In the genomic region with DNA sequence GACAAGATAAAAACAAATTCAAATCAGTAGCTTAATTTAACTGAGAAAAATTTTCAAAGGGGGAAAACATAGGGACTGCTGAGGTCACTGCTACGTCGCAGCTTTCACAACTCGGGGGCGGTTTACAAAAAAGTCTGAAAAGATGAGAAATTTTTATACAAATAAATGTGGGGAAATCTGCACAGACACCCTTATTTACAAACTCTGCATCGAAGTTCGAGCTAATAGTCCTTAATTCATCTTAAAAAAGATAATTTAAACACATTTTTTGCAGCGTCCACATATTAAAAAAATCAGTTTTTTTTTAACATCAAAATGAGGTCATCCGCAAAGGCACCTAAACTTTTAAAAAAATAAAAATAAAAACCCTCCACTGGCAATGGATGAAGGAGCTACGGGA, we compare ENCODE assay signal across 12 mouse cellular contexts. TPM values are rescaled to one million over a fixed set of nuclear protein-coding genes. Genes with fewer than 3 reads are reported as not detected.
A peak's percentile ranks its signal among the peaks of the same experiment; 100 is the strongest.
DNase-seq lines count a peak whose midpoint lies in the region; ATAC-seq and TF ChIP-seq lines count a peak whose summit lies in the region.
"Had no signal": no experiment of that assay in that cellular context is flagged by ENCODE, and none has a peak within 500 bp of the region (broad histone marks: within the 10 kb centered on the region; RNA-seq: fewer than 3 reads in every experiment).

No protein-coding gene starts in this region.

- H3K9ac ChIP-seq in midbrain, postnatal 0 days (replicated peaks; ENCODE audit: low read length, poor library complexity, severe bottlenecking) = no peak overlapping the region
- H3K9ac ChIP-seq in stomach, postnatal 0 days (ENCODE audit: low read length) = no peak overlapping the region

- no peak for DNase-seq in midbrain, embryonic 10.5 days (ENCODE audit: low spot score)
- DNase-seq in midbrain, postnatal 0 days (ENCODE audit: low spot score) = no peak
- DNase-seq in limb, embryonic 10.5 days (ENCODE audit: low spot score) = no peak
- no peak for DNase-seq in stomach, postnatal 0 days (ENCODE audit: low spot score)
- no peak for DNase-seq in urinary bladder, adult 18-20 months (ENCODE audit: low spot score in 2 of 2)
- DNase-seq in gastrocnemius, postnatal 36 days = no peak
- DNase-seq: kidney, adult 11 months had no signal

- no peak overlapping the region for H3K27ac ChIP-seq in midbrain, embryonic 10.5 days (replicated peaks)
- H3K27ac ChIP-seq in midbrain, postnatal 0 days (ENCODE audit: low read depth, low read length) = no peak overlapping the region
- 0 out of 2 replicates have a peak overlapping the region, but pooled peaks have one; percentile 15 for H3K27ac ChIP-seq in embryonic fibroblast, embryonic 13.5 days (ENCODE audit: insufficient read depth, low read length)
- H3K27ac ChIP-seq in limb, embryonic 10.5 days = 0 out of 2 replicates have a peak overlapping the region, but pooled peaks have one; percentile 26
- H3K27ac ChIP-seq in stomach, postnatal 0 days (replicated peaks) = no peak overlapping the region

- no peak for TF ChIP-seq POLR2A in embryonic fibroblast, embryonic 13.5 days (IDR thresholded peaks at IDR 0.05; ENCODE audit: low read depth, low read length)

- peaks cover 67% of the 10 kb centered on the region for H3K4me1 ChIP-seq in midbrain, embryonic 10.5 days
- peaks cover 7% of the 10 kb centered on the region; the same call in 1 of the 2 replicates for H3K4me1 ChIP-seq in midbrain, postnatal 0 days (ENCODE audit: insufficient read depth, low read length)
- no peaks in the 10 kb centered on the region; the same call in 1 of the 2 replicates for H3K4me1 ChIP-seq in embryonic fibroblast, embryonic 13.5 days (ENCODE audit: control insufficient read depth, insufficient read depth, low read length)
- peaks cover 83% of the 10 kb centered on the region for H3K4me1 ChIP-seq in limb, embryonic 10.5 days
- H3K4me1 ChIP-seq in stomach, postnatal 0 days (replicated peaks; ENCODE audit: control insufficient read depth, insufficient read depth) = 0 out of 2 replicates have a peak, but pooled peaks cover 3% of the 10 kb centered on the region

- no peak overlapping the region for H3K4me2 ChIP-seq in midbrain, postnatal 0 days (ENCODE audit: low read depth, low read length, poor library complexity, severe bottlenecking)
- no peak overlapping the region for H3K4me2 ChIP-seq in stomach, postnatal 0 days (replicated peaks; ENCODE audit: low read depth)

- WGBS in midbrain, embryonic 10.5 days = 1% methylated on average over 9 of the region's 9 CpGs
- 3% methylated on average over 9 of the region's 9 CpGs for WGBS in midbrain, postnatal 0 days
- whole genome bisulfite sequencing in limb, embryonic 10.5 days = under 1% methylated on average over 9 of the region's 9 CpGs
- 7% methylated on average over 9 of the region's 9 CpGs for WGBS in stomach, postnatal 0 days

- no peak for TF ChIP-seq CTCF in midbrain, postnatal 0 days (IDR thresholded peaks at IDR 0.05)
- TF ChIP-seq CTCF in embryonic fibroblast, embryonic 13.5 days (IDR thresholded peaks at IDR 0.05; ENCODE audit: borderline replicate concordance, insufficient read depth, low read length) = no peak
- no peak for TF ChIP-seq CTCF in stomach, postnatal 0 days (IDR thresholded peaks at IDR 0.05; ENCODE audit: low read depth)

- H3K4me3 ChIP-seq in midbrain, embryonic 10.5 days = peak overlapping the region; percentile 72
- no peak overlapping the region for H3K4me3 ChIP-seq in midbrain, postnatal 0 days (ENCODE audit: low read depth, low read length)
- peak overlapping the region; percentile 58; the same call in 1 of the 2 replicates for H3K4me3 ChIP-seq in embryonic fibroblast, embryonic 13.5 days (ENCODE audit: insufficient read depth, low read length)
- H3K4me3 ChIP-seq in limb, embryonic 10.5 days = peak overlapping the region; percentile 40
- H3K4me3 ChIP-seq in stomach, postnatal 0 days (ENCODE audit: low read depth, low read length) = peak overlapping the region; percentile 13; the same call in 1 of the 2 replicates

- intact Hi-C loops in gastrocnemius, postnatal 36 days (cut with DNase I) = loop anchor here (10.0 kb wide), 1 partner anchor 1731 kb away; a partner anchor contains a TSS

- H3K36me3 ChIP-seq in midbrain, embryonic 10.5 days = no peaks in the 10 kb centered on the region
- H3K36me3 ChIP-seq in midbrain, postnatal 0 days (ENCODE audit: insufficient read depth, low read length) = no peaks in the 10 kb centered on the region
- H3K36me3 ChIP-seq in limb, embryonic 10.5 days = no peaks in the 10 kb centered on the region
- no peaks in the 10 kb centered on the region for H3K36me3 ChIP-seq in stomach, postnatal 0 days (ENCODE audit: control insufficient read depth, insufficient read depth, low read length)

- no peak for ATAC-seq in midbrain, postnatal 0 days (ENCODE audit: low FRiP score)
- no peak for ATAC-seq in stomach, postnatal 0 days (ENCODE audit: low FRiP score, low TSS enrichment)
- ATAC-seq in frontal cortex, adult (ENCODE audit: low TSS enrichment) = no peak

- peaks cover 100% of the 10 kb centered on the region for H3K27me3 ChIP-seq in midbrain, embryonic 10.5 days (ENCODE audit: low read depth, poor library complexity, severe bottlenecking)
- H3K27me3 ChIP-seq in midbrain, postnatal 0 days (ENCODE audit: insufficient read depth, low read length) = peaks cover 68% of the 10 kb centered on the region
- H3K27me3 ChIP-seq in limb, embryonic 10.5 days (ENCODE audit: low read depth, poor library complexity, severe bottlenecking) = peaks cover 94% of the 10 kb centered on the region
- peaks cover 17% of the 10 kb centered on the region for H3K27me3 ChIP-seq in stomach, postnatal 0 days (ENCODE audit: control insufficient read depth, insufficient read depth, low read length)

- TF ChIP-seq EP300 in stomach, postnatal 0 days (optimal IDR thresholded peaks at IDR 0.05) = no peak

- no peaks in the 10 kb centered on the region for H3K9me3 ChIP-seq in midbrain, embryonic 10.5 days (replicated peaks)
- H3K9me3 ChIP-seq in midbrain, postnatal 0 days (ENCODE audit: low read length) = no peaks in the 10 kb centered on the region
- H3K9me3 ChIP-seq in limb, embryonic 10.5 days (replicated peaks) = no peaks in the 10 kb centered on the region
- H3K9me3 ChIP-seq in stomach, postnatal 0 days (ENCODE audit: control insufficient read depth, low read length) = no peaks in the 10 kb centered on the region

RNA-seq across cellular contexts. Expression of a gene that starts 3.0 kb away (rescaled TPM):
- polyA plus RNA-seq in midbrain, embryonic 10.5 days (2016; fragmentation: Nextera tagmentation; extraction: Ambion mirVana) = 6.2 and 9.2 TPM in 2 replicates
- total RNA-seq in midbrain, postnatal 0 days (2014; rRNA removed) = 0.38 and 1.2 TPM in 2 replicates
- polyA plus RNA-seq in midbrain, postnatal 0 days (2015; fragmentation: Nextera tagmentation; extraction: Ambion mirVana) = 3.1 and 8.4 TPM in 2 replicates
- polyA plus RNA-seq in embryonic fibroblast, embryonic 13.5 days (2011; ENCODE audit: insufficient read length, low read depth, missing spikeins) = 2.4 and 3.2 TPM in 2 replicates
- polyA plus RNA-seq in limb, embryonic 10.5 days (2016; fragmentation: Nextera tagmentation; extraction: Ambion mirVana) = 4.9 and 7.2 TPM in 2 replicates
- polyA plus RNA-seq in stomach, postnatal 0 days (2015; fragmentation: Nextera tagmentation; extraction: Ambion mirVana) = 1.3 TPM in 2 replicates
- total RNA-seq in gastrocnemius, postnatal 36 days (2021) = not detected
- total RNA-seq: granulocyte monocyte progenitor cell, adult 5-6 weeks had no signal
- polyA plus RNA-seq: cerebellum, adult 2 months; neural tube, embryonic 14.5 days had no signal

RNA-seq across cellular contexts. Expression of a gene that starts 15.6 kb away (rescaled TPM):
- 12.2 and 22.4 TPM in 2 replicates for polyA plus RNA-seq in midbrain, embryonic 10.5 days (2016; fragmentation: Nextera tagmentation; extraction: Ambion mirVana)
- total RNA-seq in midbrain, postnatal 0 days (2014; rRNA removed) = 2.8 and 8.8 TPM in 2 replicates
- polyA plus RNA-seq in midbrain, postnatal 0 days (2015; fragmentation: Nextera tagmentation; extraction: Ambion mirVana) = 10.5 and 25.5 TPM in 2 replicates
- polyA plus RNA-seq in embryonic fibroblast, embryonic 13.5 days (2011; ENCODE audit: insufficient read length, low read depth, missing spikeins) = 1.9 and 2.0 TPM in 2 replicates
- polyA plus RNA-seq in limb, embryonic 10.5 days (2016; fragmentation: Nextera tagmentation; extraction: Ambion mirVana) = 5.7 and 9.0 TPM in 2 replicates
- polyA plus RNA-seq in stomach, postnatal 0 days (2015; fragmentation: Nextera tagmentation; extraction: Ambion mirVana) = 3.2 and 3.8 TPM in 2 replicates
- not detected for total RNA-seq in gastrocnemius, postnatal 36 days (2021)
- total RNA-seq: granulocyte monocyte progenitor cell, adult 5-6 weeks had no signal
- polyA plus RNA-seq: neural tube, embryonic 14.5 days had no signal

Comparison
In these comparisons a context has a peak if more than half of its experiments do, and no peak if none do; other contexts are left out.
1. H3K27ac ChIP-seq: peak in embryonic fibroblast, embryonic 13.5 days (single experiment) and limb, embryonic 10.5 days (single experiment); none in midbrain, embryonic 10.5 days (single experiment), midbrain, postnatal 0 days (single experiment) and stomach, postnatal 0 days (single experiment).